Mouse (Mus musculus): ENCODE results near the gene Tmem238. TPM values are rescaled to one million over a fixed set of nuclear protein-coding genes. Genes with fewer than 3 reads are reported as not detected.
A peak's percentile ranks its signal among the peaks of the same experiment; 100 is the strongest.

Gene Tmem238
- total RNA-seq, 2 experiments from 2014 or later = 2.4 to 5.4 TPM

GRCm38 (mm10) chr7:4747156-4747899 is 42.1 kb downstream of the Tmem238 start:
- no peak for DNase-seq

- DNase-seq = no peak
Measured at GRCm38 (mm10) chr7:4746326-4746980, 43.0 kb downstream of the Tmem238 start.

DNA sequence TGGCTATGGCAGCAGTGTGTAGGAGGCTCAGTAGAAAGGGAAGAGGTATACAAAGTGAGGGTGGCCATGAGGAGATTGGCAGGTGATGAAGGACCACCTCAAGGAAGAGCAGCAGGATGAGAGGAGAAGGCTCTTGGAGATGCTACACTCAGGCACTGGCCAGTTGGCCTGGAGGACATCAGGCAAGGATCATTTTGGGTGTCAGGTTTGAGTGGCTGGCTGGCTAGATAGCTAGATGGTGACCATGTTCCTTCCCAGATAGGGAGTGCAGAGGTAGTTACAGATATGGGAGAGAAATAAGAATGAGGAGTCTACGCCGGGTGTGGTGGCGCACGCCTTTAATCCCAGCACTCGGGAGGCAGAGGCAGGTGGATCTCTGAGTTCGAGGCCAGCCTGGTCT is 44.6 kb downstream of the Tmem238 start:
- DNase-seq = no peak

DNA sequence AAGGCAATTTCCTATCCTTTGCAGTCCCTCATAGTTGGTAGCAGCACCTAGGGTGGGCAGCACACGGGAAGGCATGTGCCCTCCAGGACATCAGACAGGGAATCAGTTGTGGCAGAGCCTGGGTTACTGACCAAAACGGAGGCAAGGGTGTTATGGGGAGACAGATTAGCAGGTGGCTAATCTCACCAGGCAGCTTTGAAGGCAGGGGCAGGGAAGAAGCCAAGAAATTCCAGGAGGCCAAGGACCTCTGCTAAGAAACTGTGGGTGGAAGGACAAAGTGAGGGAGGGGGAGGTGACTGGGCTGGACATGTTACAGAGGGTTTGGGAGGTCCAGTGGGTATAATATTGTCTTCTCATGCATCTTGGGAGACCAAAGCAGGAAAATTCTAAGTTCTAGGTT is 46.1 kb downstream of the Tmem238 start:
- DNase-seq = no peak

DNA sequence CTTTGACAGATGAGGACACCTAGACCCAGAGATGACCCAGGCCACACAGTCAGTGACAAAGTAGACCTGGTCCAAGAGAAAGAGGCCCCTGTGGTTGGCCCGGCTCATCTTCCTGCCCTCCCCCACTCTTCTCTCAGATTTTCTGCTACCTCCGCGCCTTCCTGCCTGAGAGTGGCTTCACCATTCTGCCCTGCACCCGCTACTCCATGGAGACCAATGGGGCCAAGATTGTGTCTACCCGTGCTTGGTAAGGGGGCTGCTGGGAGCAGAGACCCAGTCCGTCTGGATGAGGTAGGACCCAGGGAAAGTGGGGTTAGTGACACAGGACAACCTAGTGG is 47.0 kb downstream of the Tmem238 start:
- no peak for DNase-seq

- no peak for DNase-seq
Measured at GRCm38 (mm10) chr7:4741672-4742481, 47.6 kb downstream of the Tmem238 start.

DNA sequence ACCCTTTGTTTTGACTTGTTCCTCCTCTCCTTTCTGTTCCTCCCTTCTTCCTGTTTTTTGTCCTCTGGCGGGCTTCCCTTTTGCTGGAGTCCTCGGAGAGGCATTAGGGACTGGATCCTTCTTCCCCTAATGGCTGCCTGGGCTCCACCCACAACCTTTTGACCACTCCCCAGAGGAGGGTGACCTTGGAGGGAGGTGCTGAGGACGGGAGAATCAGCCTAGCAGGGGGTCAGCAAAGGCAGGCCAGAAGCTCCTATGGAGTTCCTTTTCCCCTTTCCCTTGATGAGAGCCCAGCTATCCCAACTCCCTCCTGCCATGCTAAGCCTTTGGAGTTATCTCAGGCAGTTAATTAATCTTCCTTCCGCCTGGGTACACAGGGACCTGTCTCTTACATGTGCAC is 48.3 kb downstream of the Tmem238 start:
- peak; percentile 80 to 83 for DNase-seq

- no peak for DNase-seq
Measured at GRCm38 (mm10) chr7:4740309-4740727, 49.1 kb downstream of the Tmem238 start.

- DNase-seq = peak; percentile 99 to 100
Measured at GRCm38 (mm10) chr7:4739544-4740275, 49.7 kb downstream of the Tmem238 start, which contains the start of gene Kmt5c. TSS of gene Kmt5c (plus strand) at chr7:4740115.

- DNase-seq = no peak
Measured at GRCm38 (mm10) chr7:4739041-4739543, 50.4 kb downstream of the Tmem238 start.

Other genes starting within 250 kb of the Tmem238 start
- 1 to 10 TPM in 1 of 2 experiments, under 1 TPM in 1; 0.36 to 1.3 TPM for gene Syt5, start 242.1 kb downstream of the Tmem238 start, total RNA-seq (2021)
- gene Ptprh, start 185.6 kb downstream of the Tmem238 start, total RNA-seq (2021) = not detected
- 1 to 10 TPM; 3.8 to 6.5 TPM for gene Tmem86b, start 158.2 kb downstream of the Tmem238 start, total RNA-seq (2021)
- 10 to 100 TPM; 69.2 to 70.4 TPM for gene Ppp6r1, start 130.6 kb downstream of the Tmem238 start, total RNA-seq (2021)
- gene Hspbp1, start 104.6 kb downstream of the Tmem238 start, total RNA-seq (2021) = 10 to 100 TPM; 33.8 to 38.5 TPM
- 1 to 10 TPM; 1.1 to 1.2 TPM for gene Brsk1, start 99.1 kb downstream of the Tmem238 start, total RNA-seq (2021)
- gene Tmem150b, start 64.4 kb downstream of the Tmem238 start, total RNA-seq (2021) = under 1 TPM in 1 of 2 experiments, not detected in 1; 0.10 TPM
- gene Kmt5c, start 49.5 kb downstream of the Tmem238 start, total RNA-seq (2021) = 10 to 100 TPM in 1 of 2 experiments, 1 to 10 TPM in 1; 9.6 to 10.0 TPM
- gene Cox6b2, start 36.6 kb downstream of the Tmem238 start, total RNA-seq (2021) = 1 to 10 TPM; 1.4 to 2.3 TPM
- gene Fam71e2, start 18.4 kb downstream of the Tmem238 start, total RNA-seq (2021) = not detected
- gene Il11, start 6.8 kb downstream of the Tmem238 start, total RNA-seq (2021) = not detected
- gene Tmem190, start 6.7 kb downstream of the Tmem238 start, total RNA-seq (2021) = not detected
- 100 to 1,000 TPM; 468 to 578 TPM for gene Rpl28, start 3.2 kb upstream of the Tmem238 start, total RNA-seq (2021)
- 100 to 1,000 TPM in 1 of 2 experiments, 10 to 100 TPM in 1; 93.4 to 105 TPM for gene Ube2s, start 22.9 kb upstream of the Tmem238 start, total RNA-seq (2021)
- not detected for gene Shisa7, start 55.0 kb upstream of the Tmem238 start, total RNA-seq (2021)
- gene Isoc2b, start 80.6 kb upstream of the Tmem238 start, total RNA-seq (2021) = 1 to 10 TPM; 3.5 to 6.3 TPM
- 10 to 100 TPM; 55.3 to 57.3 TPM for gene Isoc2a, start 87.5 kb upstream of the Tmem238 start, total RNA-seq (2021)
- not detected for gene Gm36210, start 116.9 kb upstream of the Tmem238 start, total RNA-seq (2021)
- gene Zfp628, start 125.6 kb upstream of the Tmem238 start, total RNA-seq (2021) = 1 to 10 TPM; 5.3 to 6.4 TPM
- gene Nat14, start 132.4 kb upstream of the Tmem238 start, total RNA-seq (2021) = 1 to 10 TPM; 4.2 to 6.1 TPM
- 1 to 10 TPM; 2.0 to 2.4 TPM for gene Ssc5d, start 136.1 kb upstream of the Tmem238 start, total RNA-seq (2021)
- 10 to 100 TPM; 25.9 to 30.0 TPM for gene Sbk2, start 174.8 kb upstream of the Tmem238 start, total RNA-seq (2021)
- gene Sbk3, start 181.5 kb upstream of the Tmem238 start, total RNA-seq (2021) = 10 to 100 TPM; 37.3 to 39.0 TPM
- gene Zfp579, start 206.5 kb upstream of the Tmem238 start, total RNA-seq (2021) = 10 to 100 TPM; 11.0 to 12.6 TPM
- gene Zfp524, start 224.8 kb upstream of the Tmem238 start, total RNA-seq (2021) = 10 to 100 TPM in 1 of 2 experiments, 1 to 10 TPM in 1; 9.2 to 11.8 TPM
- 10 to 100 TPM; 16.2 to 17.0 TPM for gene Fiz1, start 225.0 kb upstream of the Tmem238 start, total RNA-seq (2021)
- not detected for gene Gm44973, start 225.8 kb upstream of the Tmem238 start, total RNA-seq (2021)
- 10 to 100 TPM; 11.5 to 14.0 TPM for gene Zfp865, start 230.7 kb upstream of the Tmem238 start, total RNA-seq (2021)
- gene Ccdc106, start 230.9 kb upstream of the Tmem238 start, total RNA-seq (2021) = under 1 TPM in 1 of 2 experiments, not detected in 1; 0.20 TPM
- gene 4632433K11Rik, start 244.5 kb upstream of the Tmem238 start, total RNA-seq (2021) = not detected
- 1 to 10 TPM; 5.1 to 5.5 TPM for gene Zfp784, start 248.8 kb upstream of the Tmem238 start, total RNA-seq (2021)